Mouse (Mus musculus): Measurements from ENCODE around the gene Rapsn. TPM values are rescaled to one million over a fixed set of nuclear protein-coding genes. Genes with fewer than 3 reads are reported as not detected.
A peak's percentile ranks its signal among the peaks of the same experiment; 100 is the strongest.

The Rapsn gene
- polyA plus RNA-seq, 1 experiment from 2014 or later, result 40.9 TPM

DNA sequence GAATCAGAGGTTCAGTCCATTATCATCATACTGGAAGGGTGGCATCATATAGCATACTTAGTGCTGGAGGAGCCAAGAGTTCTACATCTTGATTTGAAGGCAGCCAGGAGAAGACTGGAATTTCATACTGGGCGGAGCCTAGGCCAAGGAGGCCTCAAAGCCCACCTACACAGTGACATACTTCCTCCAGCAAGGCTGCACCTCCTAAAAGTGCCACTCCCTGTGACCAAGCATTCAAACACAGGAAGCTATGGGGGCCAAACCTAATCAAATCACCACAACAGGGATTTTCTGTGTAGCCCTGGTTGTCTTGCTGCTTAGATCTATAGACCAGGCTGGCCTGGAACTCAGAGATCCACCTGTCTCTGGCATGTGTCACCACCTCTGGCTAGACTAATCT lies 11.5 kb upstream of the Rapsn start:
- Histone ChIP-seq H3K9me3 (replicated peaks; ENCODE audit: control insufficient read depth, low read length) (no peaks in the 10 kb centered on the region), H3K27ac (ENCODE audit: low read length) (no peak overlapping the region; the same call in 1 of the 2 replicates)
- 89% methylated on average over 1 of the region's 1 CpGs for WGBS

DNA sequence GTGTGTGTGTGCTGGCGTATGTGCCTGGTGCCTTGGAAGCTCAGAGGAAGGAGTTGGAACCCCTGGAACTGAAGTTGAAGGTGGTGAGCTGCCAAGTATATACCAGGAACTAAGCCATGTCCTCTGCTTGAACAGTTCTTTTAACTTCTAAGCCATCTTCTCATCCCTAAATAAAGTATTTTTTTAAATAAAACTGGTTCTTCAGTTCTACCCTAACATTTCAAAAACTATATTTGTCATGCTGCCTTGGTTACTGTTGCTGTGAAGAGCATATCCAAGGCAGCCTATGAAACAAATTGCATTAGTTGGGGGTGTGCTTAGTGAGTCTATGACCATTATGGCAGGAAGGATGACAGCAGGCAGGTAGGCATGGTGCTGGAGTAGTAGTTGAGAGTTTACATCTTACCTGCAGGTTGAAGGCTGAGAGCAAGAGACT lies 10.3 kb upstream of the Rapsn start:
- H3K4me2 ChIP-seq (ENCODE audit: low read depth, low read length), result no peak overlapping the region
- H3K9ac ChIP-seq (ENCODE audit: low read length), result no peak overlapping the region
- no peak overlapping the region for H3K27ac ChIP-seq (ENCODE audit: low read length)
- H3K36me3 ChIP-seq (ENCODE audit: control insufficient read depth, insufficient read depth), result peaks cover 2% of the 10 kb centered on the region; the same call in 1 of the 2 replicates
- H3K4me1 ChIP-seq (ENCODE audit: control insufficient read depth, insufficient read depth, low read length), result peaks cover 3% of the 10 kb centered on the region; the same call in 1 of the 2 replicates
- WGBS, result 97% methylated on average over 1 of the region's 1 CpGs
- no peak overlapping the region for H3K4me3 ChIP-seq (ENCODE audit: low read length)
- no peaks in the 10 kb centered on the region for H3K27me3 ChIP-seq (ENCODE audit: control insufficient read depth, insufficient read depth, low read length)
- no peak for ATAC-seq (replicated peaks; ENCODE audit: extremely low read depth, insufficient read depth, low FRiP score)
- H3K9me3 ChIP-seq (replicated peaks; ENCODE audit: control insufficient read depth, low read length), result no peaks in the 10 kb centered on the region

More for the DNA sequence above, 11.5 kb upstream of the Rapsn start:
- Histone ChIP-seq H3K36me3 (ENCODE audit: control insufficient read depth, insufficient read depth) (peaks cover 8% of the 10 kb centered on the region; the same call in 1 of the 2 replicates), H3K9ac (ENCODE audit: low read length) (no peak overlapping the region), H3K4me3 (ENCODE audit: low read length) (no peak overlapping the region), H3K4me1 (ENCODE audit: control insufficient read depth, insufficient read depth, low read length) (peaks cover 3% of the 10 kb centered on the region; the same call in 1 of the 2 replicates), H3K4me2 (ENCODE audit: low read depth, low read length) (no peak overlapping the region), H3K27me3 (ENCODE audit: control insufficient read depth, insufficient read depth, low read length) (no peaks in the 10 kb centered on the region)
- ATAC-seq (replicated peaks; ENCODE audit: extremely low read depth, insufficient read depth, low FRiP score), result no peak

- Histone ChIP-seq H3K36me3 (ENCODE audit: control insufficient read depth, insufficient read depth) (no peaks in the 10 kb centered on the region), H3K27ac (ENCODE audit: low read length) (no peak overlapping the region), H3K4me1 (ENCODE audit: control insufficient read depth, insufficient read depth, low read length) (peaks cover 3% of the 10 kb centered on the region; the same call in 1 of the 2 replicates), H3K4me2 (ENCODE audit: low read depth, low read length) (no peak overlapping the region), H3K9me3 (replicated peaks; ENCODE audit: control insufficient read depth, low read length) (no peaks in the 10 kb centered on the region), H3K4me3 (ENCODE audit: low read length) (no peak overlapping the region), H3K9ac (ENCODE audit: low read length) (no peak overlapping the region), H3K27me3 (ENCODE audit: control insufficient read depth, insufficient read depth, low read length) (no peaks in the 10 kb centered on the region)
- ATAC-seq (replicated peaks; ENCODE audit: extremely low read depth, insufficient read depth, low FRiP score), result no peak
- 82% methylated on average over 1 of the region's 1 CpGs for WGBS
Measured at GRCm38 (mm10) chr2:91026491-91026890, 8.9 kb upstream of the Rapsn start.

GRCm38 (mm10) chr2:91027391-91028214 lies 7.8 kb upstream of the Rapsn start:
- Histone ChIP-seq H3K27ac (ENCODE audit: low read length) (no peak overlapping the region), H3K27me3 (ENCODE audit: control insufficient read depth, insufficient read depth, low read length) (no peaks in the 10 kb centered on the region), H3K36me3 (ENCODE audit: control insufficient read depth, insufficient read depth) (no peaks in the 10 kb centered on the region), H3K4me1 (ENCODE audit: control insufficient read depth, insufficient read depth, low read length) (peaks cover 3% of the 10 kb centered on the region; the same call in 1 of the 2 replicates), H3K9ac (ENCODE audit: low read length) (no peak overlapping the region), H3K9me3 (replicated peaks; ENCODE audit: control insufficient read depth, low read length) (no peaks in the 10 kb centered on the region), H3K4me3 (ENCODE audit: low read length) (no peak overlapping the region), H3K4me2 (ENCODE audit: low read depth, low read length) (no peak overlapping the region)
- no peak for ATAC-seq (replicated peaks; ENCODE audit: extremely low read depth, insufficient read depth, low FRiP score)
- 80% methylated on average over 9 of the region's 9 CpGs for WGBS

- no peaks in the 10 kb centered on the region for H3K36me3 ChIP-seq (ENCODE audit: control insufficient read depth, insufficient read depth)
- H3K4me2 ChIP-seq (ENCODE audit: low read depth, low read length), result no peak overlapping the region
- WGBS, result 88% methylated on average over 4 of the region's 4 CpGs
- H3K4me3 ChIP-seq (ENCODE audit: low read length), result no peak overlapping the region
- no peak overlapping the region for H3K27ac ChIP-seq (ENCODE audit: low read length)
- H3K9me3 ChIP-seq (replicated peaks; ENCODE audit: control insufficient read depth, low read length), result no peaks in the 10 kb centered on the region
- H3K9ac ChIP-seq (ENCODE audit: low read length), result no peak overlapping the region
- ATAC-seq (replicated peaks; ENCODE audit: extremely low read depth, insufficient read depth, low FRiP score), result no peak
- peaks cover 2% of the 10 kb centered on the region; the same call in 1 of the 2 replicates for H3K4me1 ChIP-seq (ENCODE audit: control insufficient read depth, insufficient read depth, low read length)
- no peaks in the 10 kb centered on the region for H3K27me3 ChIP-seq (ENCODE audit: control insufficient read depth, insufficient read depth, low read length)
Measured at GRCm38 (mm10) chr2:91031216-91031615, 4.2 kb upstream of the Rapsn start.

DNA sequence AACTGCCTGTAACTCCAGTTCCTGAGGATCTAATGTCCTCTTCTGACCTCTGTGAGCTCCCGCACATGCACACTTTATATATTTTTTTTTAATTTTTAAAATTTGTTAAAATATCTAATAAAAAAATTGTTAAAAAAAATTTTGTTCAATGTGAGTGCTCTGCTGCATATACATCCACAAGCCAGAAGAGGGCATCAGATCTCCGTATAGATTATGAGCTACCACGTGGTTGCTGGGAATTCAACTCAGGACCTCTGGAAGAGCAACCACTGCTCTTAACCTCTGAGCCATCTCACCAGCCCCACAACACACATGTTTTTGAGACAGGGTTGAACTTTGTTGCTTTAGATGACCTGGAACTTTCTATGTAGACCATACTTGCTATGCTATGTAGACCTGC lies 2.4 kb upstream of the Rapsn start:
- peaks cover 2% of the 10 kb centered on the region; the same call in 1 of the 2 replicates for H3K4me1 ChIP-seq (ENCODE audit: control insufficient read depth, insufficient read depth, low read length)
- no peak for ATAC-seq (replicated peaks; ENCODE audit: extremely low read depth, insufficient read depth, low FRiP score)
- H3K9me3 ChIP-seq (replicated peaks; ENCODE audit: control insufficient read depth, low read length), result no peaks in the 10 kb centered on the region
- H3K27me3 ChIP-seq (ENCODE audit: control insufficient read depth, insufficient read depth, low read length), result no peaks in the 10 kb centered on the region
- H3K4me2 ChIP-seq (ENCODE audit: low read depth, low read length), result no peak overlapping the region
- no peak overlapping the region for H3K4me3 ChIP-seq (ENCODE audit: low read length)
- H3K36me3 ChIP-seq (ENCODE audit: control insufficient read depth, insufficient read depth), result no peaks in the 10 kb centered on the region
- H3K27ac ChIP-seq (ENCODE audit: low read length), result no peak overlapping the region
- 19% methylated on average over 3 of the region's 3 CpGs for WGBS
- H3K9ac ChIP-seq (ENCODE audit: low read length), result no peak overlapping the region

GRCm38 (mm10) chr2:91041786-91042185 lies 6.4 kb downstream of the Rapsn start:
- 0 out of 2 replicates have a peak, but pooled peaks have one; percentile 15 for ATAC-seq (replicated peaks; ENCODE audit: extremely low read depth, insufficient read depth, low FRiP score)
- Histone ChIP-seq H3K9me3 (replicated peaks; ENCODE audit: control insufficient read depth, low read length) (no peaks in the 10 kb centered on the region; the same call in 1 of the 2 replicates), H3K27ac (ENCODE audit: low read length) (no peak overlapping the region), H3K4me3 (ENCODE audit: low read length) (no peak overlapping the region), H3K4me2 (ENCODE audit: low read depth, low read length) (no peak overlapping the region), H3K4me1 (ENCODE audit: control insufficient read depth, insufficient read depth, low read length) (no peaks in the 10 kb centered on the region), H3K36me3 (ENCODE audit: control insufficient read depth, insufficient read depth) (peaks cover 3% of the 10 kb centered on the region; the same call in 1 of the 2 replicates), H3K9ac (ENCODE audit: low read length) (no peak overlapping the region), H3K27me3 (ENCODE audit: control insufficient read depth, insufficient read depth, low read length) (no peaks in the 10 kb centered on the region)
- 62% methylated on average over 8 of the region's 8 CpGs for WGBS

- no peak overlapping the region for H3K4me2 ChIP-seq (ENCODE audit: low read depth, low read length)
- no peaks in the 10 kb centered on the region for H3K4me1 ChIP-seq (ENCODE audit: control insufficient read depth, insufficient read depth, low read length)
- WGBS, result 63% methylated on average over 20 of the region's 21 CpGs
- ATAC-seq (replicated peaks; ENCODE audit: extremely low read depth, insufficient read depth, low FRiP score), result peak; percentile 25; the same call in 1 of the 2 replicates
- H3K27me3 ChIP-seq (ENCODE audit: control insufficient read depth, insufficient read depth, low read length), result no peaks in the 10 kb centered on the region
- no peak overlapping the region for H3K27ac ChIP-seq (ENCODE audit: low read length)
- no peak overlapping the region for H3K4me3 ChIP-seq (ENCODE audit: low read length)
- peaks cover 3% of the 10 kb centered on the region; the same call in 1 of the 2 replicates for H3K36me3 ChIP-seq (ENCODE audit: control insufficient read depth, insufficient read depth)
- no peak overlapping the region for H3K9ac ChIP-seq (ENCODE audit: low read length)
- H3K9me3 ChIP-seq (replicated peaks; ENCODE audit: control insufficient read depth, low read length), result no peaks in the 10 kb centered on the region; the same call in 1 of the 2 replicates
Measured at GRCm38 (mm10) chr2:91042651-91043398, 7.4 kb downstream of the Rapsn start.
